7 mouse cellular contexts compared by ENCODE assay signal in the genomic region with DNA sequence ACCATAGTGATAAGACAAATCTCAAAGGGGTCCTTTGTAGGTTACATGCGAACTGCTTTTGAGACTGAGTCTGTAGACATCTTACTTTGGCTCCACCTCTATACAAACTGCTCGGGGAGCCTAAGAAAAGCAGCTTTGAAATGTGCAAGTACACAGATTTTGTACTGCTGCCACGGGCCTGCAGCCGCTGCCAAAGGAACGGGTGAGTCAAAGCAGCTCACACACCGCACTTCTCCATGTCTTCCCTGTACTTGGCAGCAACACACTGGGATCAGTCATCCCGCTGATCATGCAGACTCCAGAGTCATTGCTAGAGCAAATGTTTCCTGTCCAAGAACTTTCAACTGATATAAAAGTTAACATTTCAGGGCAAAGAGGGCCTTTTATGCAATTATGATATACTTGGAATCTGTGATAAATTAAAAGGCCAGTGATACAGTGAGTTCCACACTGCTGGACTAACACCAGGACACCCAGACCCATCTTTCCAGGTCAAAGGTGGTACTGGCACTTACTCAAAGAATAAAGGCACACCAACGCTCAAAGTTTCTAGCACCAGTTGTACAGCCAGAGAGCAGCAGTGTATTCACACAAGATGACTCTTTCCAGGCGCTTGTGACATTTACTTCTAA.
DNase-seq lines count a peak whose midpoint lies in the region; ATAC-seq lines count a peak whose summit lies in the region.

No protein-coding gene starts in this region.

- no peak overlapping the region for H3K9ac ChIP-seq in kidney, embryonic 14.5 days (ENCODE audit: low read depth, low read length)
- no peak overlapping the region for H3K9ac ChIP-seq in limb, embryonic 15.5 days

- no peaks in the 10 kb centered on the region for H3K9me3 ChIP-seq in kidney, embryonic 14.5 days (ENCODE audit: control insufficient read depth, low read length)
- no peaks in the 10 kb centered on the region for H3K9me3 ChIP-seq in limb, embryonic 15.5 days

- no peak overlapping the region for H3K4me2 ChIP-seq in kidney, embryonic 14.5 days (replicated peaks; ENCODE audit: low read depth, low read length)
- no peak overlapping the region for H3K4me2 ChIP-seq in limb, embryonic 15.5 days

- DNase-seq in adrenal gland, adult 8-10 months = peak; percentile 78
- peak; percentile 71 to 79 for DNase-seq in cerebellum, adult 18-20 months
- DNase-seq in gastrocnemius, postnatal 25 days = peak; percentile 86
- DNase-seq in right cerebral cortex, postnatal 4 days = peak; percentile 70

- no peaks in the 10 kb centered on the region for H3K27me3 ChIP-seq in kidney, embryonic 14.5 days (ENCODE audit: control insufficient read depth, insufficient read depth, low read length)
- no peaks in the 10 kb centered on the region for H3K27me3 ChIP-seq in limb, embryonic 15.5 days

- no peak overlapping the region for H3K27ac ChIP-seq in kidney, embryonic 14.5 days (ENCODE audit: low read depth, low read length)
- H3K27ac ChIP-seq in limb, embryonic 15.5 days = peak overlapping the region; percentile 71

- H3K4me3 ChIP-seq in kidney, embryonic 14.5 days (ENCODE audit: low read length) = no peak overlapping the region
- no peak overlapping the region for H3K4me3 ChIP-seq in limb, embryonic 15.5 days

- WGBS in kidney, embryonic 14.5 days = 83% methylated on average over 9 of the region's 9 CpGs
- 53% methylated on average over 9 of the region's 9 CpGs for WGBS in limb, embryonic 15.5 days

- H3K36me3 ChIP-seq in kidney, embryonic 14.5 days (ENCODE audit: control insufficient read depth, insufficient read depth, low read length) = no peaks in the 10 kb centered on the region; the same call in 1 of the 2 replicates
- H3K36me3 ChIP-seq in limb, embryonic 15.5 days = no peaks in the 10 kb centered on the region

- ATAC-seq in kidney, embryonic 14.5 days (ENCODE audit: low FRiP score, low TSS enrichment) = peak; percentile 46; the same call in 1 of the 2 replicates
- peak; percentile 74; the same call in 1 of the 2 replicates for ATAC-seq in limb, embryonic 15.5 days (ENCODE audit: insufficient number of reproducible peaks, low FRiP score, low TSS enrichment, low read depth)
- no peak for ATAC-seq in megakaryocyte, adult 5-6 weeks (ENCODE audit: poor library complexity, severe bottlenecking)

- H3K4me1 ChIP-seq in kidney, embryonic 14.5 days (ENCODE audit: control insufficient read depth, insufficient read depth, low read length) = no peaks in the 10 kb centered on the region
- H3K4me1 ChIP-seq in limb, embryonic 15.5 days = peaks cover 3% of the 10 kb centered on the region; the same call in 1 of the 2 replicates
